Mouse (Mus musculus): ENCODE data around the gene Nudt1.

The Nudt1 gene

GRCm38 (mm10) chr5:140382688-140383087 lies 61.2 kb downstream of the Nudt1 start:
- DNase-seq (ENCODE audit: low read depth, low spot score) = no peak

GRCm38 (mm10) chr5:140383559-140383958 lies 62.1 kb downstream of the Nudt1 start:
- DNase-seq (ENCODE audit: low read depth, low spot score) = no peak

- DNase-seq (ENCODE audit: low read depth, low spot score) = no peak
Observed at GRCm38 (mm10) chr5:140384462-140384861, 63.0 kb downstream of the Nudt1 start.

- DNase-seq (ENCODE audit: low read depth, low spot score) = no peak
Observed at GRCm38 (mm10) chr5:140387236-140387635, 65.8 kb downstream of the Nudt1 start.
